Mouse (Mus musculus): ENCODE results near the gene Tmub1.

DNA sequence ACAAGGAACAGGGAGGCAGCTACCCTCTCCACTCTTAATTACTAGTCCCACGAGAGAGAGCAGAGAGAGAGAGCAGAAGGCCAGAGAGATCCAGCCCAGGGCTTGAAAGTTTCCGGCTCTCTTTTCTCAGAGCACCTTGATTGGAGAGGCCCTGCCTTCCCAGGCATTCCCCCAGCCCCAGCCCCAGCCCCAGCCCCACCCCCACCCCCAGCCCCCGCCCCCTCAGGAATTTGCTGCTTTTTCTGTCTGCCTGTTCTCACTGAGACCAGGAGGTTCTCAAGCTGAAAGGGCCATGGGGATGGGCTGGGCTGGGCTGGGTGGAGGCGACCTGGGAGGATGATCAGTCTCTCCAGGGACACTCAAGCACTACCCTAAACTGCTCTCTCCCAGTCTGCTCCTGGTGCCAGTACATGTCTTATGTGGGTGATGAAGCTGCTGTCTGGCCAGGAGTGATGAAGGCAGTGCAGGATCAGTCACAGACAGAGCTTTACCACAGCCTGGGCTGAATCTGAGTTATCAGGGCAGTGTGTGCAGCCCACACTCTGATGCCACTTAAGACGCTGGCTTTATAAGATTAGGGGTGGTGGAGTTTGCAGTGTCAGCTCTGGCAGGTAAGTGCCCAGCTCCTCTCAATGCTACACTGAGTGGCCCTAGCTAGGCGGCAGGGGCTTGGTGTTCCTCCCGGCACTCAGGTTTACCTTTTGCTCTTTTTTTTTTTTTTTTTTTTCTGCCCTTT, 25.4 kb upstream of the Tmub1 start:
- no peak for TF ChIP-seq POLR2A (IDR thresholded peaks at IDR 0.05; ENCODE audit: extremely low read depth, insufficient read depth, low read length)
- no peak for TF ChIP-seq CTCF (IDR thresholded peaks at IDR 0.05; ENCODE audit: extremely low read depth, insufficient read depth, low read length)

Measured in cortical plate, adult 2 months (tissue).